Comparison of ENCODE assay signal across 18 mouse cellular contexts in the genomic region with DNA sequence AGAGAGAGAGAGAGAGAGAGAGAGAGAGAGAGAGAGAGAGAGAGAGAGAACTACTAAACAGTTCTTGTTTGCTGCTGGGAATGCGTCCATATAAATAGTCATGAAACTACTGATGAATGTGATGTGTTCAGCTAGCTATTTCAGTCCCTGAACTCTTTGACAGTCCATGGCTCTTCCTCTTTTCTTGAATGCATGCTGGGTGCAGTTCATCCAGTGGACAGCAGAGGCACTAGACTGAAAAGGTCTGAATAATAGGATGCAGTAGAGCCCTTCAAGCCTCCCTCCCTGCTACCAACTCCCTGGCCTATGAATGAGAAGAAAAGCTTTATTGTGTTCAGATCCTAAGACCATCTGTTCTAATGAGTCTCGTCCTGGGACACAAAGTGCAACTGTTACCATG.
A peak's percentile ranks its signal among the peaks of the same experiment; 100 is the strongest.
DNase-seq lines count a peak whose midpoint lies in the region; ATAC-seq and TF ChIP-seq lines count a peak whose summit lies in the region.
"Had no signal": no experiment of that assay in that cellular context is flagged by ENCODE, and none has a peak within 500 bp of the region (broad histone marks: within the 10 kb centered on the region; RNA-seq: fewer than 3 reads in every experiment).

No protein-coding gene starts in this region.

- no peaks in the 10 kb centered on the region for H3K4me1 ChIP-seq in forebrain, postnatal 0 days (ENCODE audit: insufficient read depth)
- no peaks in the 10 kb centered on the region for H3K4me1 ChIP-seq in forebrain, embryonic 14.5 days (ENCODE audit: control insufficient read depth, insufficient read depth, low read length)
- no peaks in the 10 kb centered on the region for H3K4me1 ChIP-seq in liver, postnatal 0 days (ENCODE audit: insufficient read depth)
- H3K4me1 ChIP-seq in liver, embryonic 11.5 days (replicated peaks; ENCODE audit: control insufficient read depth, insufficient read depth, low read length), result no peaks in the 10 kb centered on the region
- H3K4me1 ChIP-seq: embryonic facial prominence, embryonic 15.5 days; forebrain, embryonic 12.5 days; heart, embryonic 12.5 days; limb, embryonic 15.5 days had no signal

- H3K36me3 ChIP-seq in forebrain, postnatal 0 days (ENCODE audit: insufficient read depth), result no peaks in the 10 kb centered on the region
- no peaks in the 10 kb centered on the region for H3K36me3 ChIP-seq in forebrain, embryonic 14.5 days (ENCODE audit: control insufficient read depth, insufficient read depth, low read length)
- H3K36me3 ChIP-seq in liver, postnatal 0 days (replicated peaks; ENCODE audit: insufficient read depth, low read length), result no peaks in the 10 kb centered on the region
- H3K36me3 ChIP-seq in liver, embryonic 11.5 days (ENCODE audit: control insufficient read depth, insufficient read depth, low read length), result no peaks in the 10 kb centered on the region
- H3K36me3 ChIP-seq: embryonic facial prominence, embryonic 15.5 days; forebrain, embryonic 12.5 days; heart, embryonic 12.5 days; limb, embryonic 15.5 days had no signal

- no peaks in the 10 kb centered on the region for H3K27me3 ChIP-seq in forebrain, postnatal 0 days (ENCODE audit: insufficient read depth, low read length)
- no peaks in the 10 kb centered on the region for H3K27me3 ChIP-seq in forebrain, embryonic 14.5 days (replicated peaks; ENCODE audit: control insufficient read depth, insufficient read depth, low read length)
- H3K27me3 ChIP-seq in liver, postnatal 0 days (ENCODE audit: insufficient read depth, low read length), result no peaks in the 10 kb centered on the region
- H3K27me3 ChIP-seq in liver, embryonic 11.5 days (replicated peaks; ENCODE audit: control insufficient read depth, insufficient read depth, low read length), result no peaks in the 10 kb centered on the region
- H3K27me3 ChIP-seq: embryonic facial prominence, embryonic 15.5 days; forebrain, embryonic 12.5 days; heart, embryonic 12.5 days; limb, embryonic 15.5 days had no signal

- H3K27ac ChIP-seq in forebrain, postnatal 0 days (ENCODE audit: low read depth, low read length), result no peak overlapping the region
- H3K27ac ChIP-seq in forebrain, embryonic 14.5 days (ENCODE audit: low read depth, low read length), result no peak overlapping the region
- no peak overlapping the region for H3K27ac ChIP-seq in liver, postnatal 0 days (ENCODE audit: low read depth)
- H3K27ac ChIP-seq in liver, embryonic 11.5 days (ENCODE audit: low read depth, low read length), result no peak overlapping the region
- H3K27ac ChIP-seq: embryonic facial prominence, embryonic 15.5 days; forebrain, embryonic 12.5 days; limb, embryonic 15.5 days had no signal

- ATAC-seq in forebrain, postnatal 0 days, result no peak
- no peak for ATAC-seq in forebrain, embryonic 14.5 days
- no peak for ATAC-seq in liver, postnatal 0 days
- no peak for ATAC-seq in liver, embryonic 11.5 days (replicated peaks; ENCODE audit: low FRiP score)
- ATAC-seq in monocyte, adult 5-6 weeks (replicated peaks; ENCODE audit: insufficient number of reproducible peaks, low FRiP score, low TSS enrichment, poor library complexity, severe bottlenecking), result no peak
- ATAC-seq: intestine, embryonic 16.5 days had no signal

- DNase-seq in forebrain, postnatal 0 days, result no peak
- no peak for DNase-seq in forebrain, embryonic 14.5 days (ENCODE audit: low spot score)
- no peak for DNase-seq in liver, postnatal 0 days
- DNase-seq in liver, embryonic 11.5 days (ENCODE audit: low spot score), result no peak
- peak; percentile 32 for DNase-seq in ES-CJ7 (ENCODE audit: low read depth, low spot score)
- peak; percentile 0 for DNase-seq in c-Kit-positive CD71-positive TER-119-positive erythroid progenitor cells, embryonic 14.5 days (ENCODE audit: low spot score)
- DNase-seq in gastrocnemius, adult 8-10 months (ENCODE audit: low spot score in 2 of 2), result no peak
- DNase-seq: adrenal gland, postnatal 25 days; cerebellum, adult 2 months; lung, postnatal 14 days; right cerebral cortex, postnatal 25 days had no signal

- TF ChIP-seq CTCF in forebrain, postnatal 0 days (IDR thresholded peaks at IDR 0.05; ENCODE audit: low read depth), result peak; percentile 34
- peak; percentile 37; the same call in 1 of the 2 replicates for TF ChIP-seq CTCF in liver, postnatal 0 days (IDR thresholded peaks at IDR 0.05; ENCODE audit: low read depth)

- WGBS in forebrain, postnatal 0 days, result 64% methylated on average over 2 of the region's 2 CpGs
- 65% methylated on average over 2 of the region's 2 CpGs for WGBS in forebrain, embryonic 14.5 days
- 81% methylated on average over 2 of the region's 2 CpGs for WGBS in liver, postnatal 0 days (ENCODE audit: insufficient replicate concordance)
- 78% methylated on average over 2 of the region's 2 CpGs for WGBS in liver, embryonic 11.5 days

- H3K9me3 ChIP-seq in forebrain, postnatal 0 days (ENCODE audit: low read length), result no peaks in the 10 kb centered on the region
- no peaks in the 10 kb centered on the region for H3K9me3 ChIP-seq in forebrain, embryonic 14.5 days (replicated peaks; ENCODE audit: control insufficient read depth, low read length)
- H3K9me3 ChIP-seq in liver, postnatal 0 days (ENCODE audit: low read length), result no peaks in the 10 kb centered on the region
- no peaks in the 10 kb centered on the region for H3K9me3 ChIP-seq in liver, embryonic 11.5 days (ENCODE audit: control insufficient read depth, low read length)
- H3K9me3 ChIP-seq: embryonic facial prominence, embryonic 15.5 days; forebrain, embryonic 12.5 days; heart, embryonic 12.5 days; limb, embryonic 15.5 days had no signal

- H3K9ac ChIP-seq in forebrain, postnatal 0 days, result no peak overlapping the region
- H3K9ac ChIP-seq in forebrain, embryonic 14.5 days (ENCODE audit: low read length), result no peak overlapping the region
- no peak overlapping the region for H3K9ac ChIP-seq in liver, postnatal 0 days (replicated peaks)
- H3K9ac ChIP-seq in liver, embryonic 11.5 days (ENCODE audit: low read depth, low read length), result no peak overlapping the region
- H3K9ac ChIP-seq: embryonic facial prominence, embryonic 15.5 days; forebrain, embryonic 12.5 days; heart, embryonic 12.5 days; limb, embryonic 15.5 days had no signal

- TF ChIP-seq EP300 in liver, postnatal 0 days (IDR thresholded peaks at IDR 0.05; ENCODE audit: low read depth), result no peak

- H3K4me3 ChIP-seq in forebrain, postnatal 0 days (ENCODE audit: low read depth, low read length), result no peak overlapping the region
- no peak overlapping the region for H3K4me3 ChIP-seq in forebrain, embryonic 14.5 days (ENCODE audit: low read depth, low read length)
- H3K4me3 ChIP-seq in liver, postnatal 0 days (ENCODE audit: low read depth, low read length), result no peak overlapping the region
- H3K4me3 ChIP-seq in liver, embryonic 11.5 days (ENCODE audit: low read depth, low read length), result no peak overlapping the region
- H3K4me3 ChIP-seq: embryonic facial prominence, embryonic 15.5 days; forebrain, embryonic 12.5 days; heart, embryonic 12.5 days; limb, embryonic 15.5 days had no signal

- H3K4me2 ChIP-seq in forebrain, postnatal 0 days (ENCODE audit: low read depth), result no peak overlapping the region
- H3K4me2 ChIP-seq in forebrain, embryonic 14.5 days (ENCODE audit: low read length), result no peak overlapping the region
- H3K4me2 ChIP-seq in liver, postnatal 0 days (ENCODE audit: low read depth, low read length), result no peak overlapping the region
- H3K4me2 ChIP-seq in liver, embryonic 11.5 days, result no peak overlapping the region
- H3K4me2 ChIP-seq: embryonic facial prominence, embryonic 15.5 days; forebrain, embryonic 12.5 days; heart, embryonic 12.5 days; limb, embryonic 15.5 days; midbrain, embryonic 11.5 days had no signal

Comparison
In these comparisons a context has a peak if more than half of its experiments do, and no peak if none do; other contexts are left out.
1. DNase-seq: peak in ES-CJ7 (single experiment) and c-Kit-positive CD71-positive TER-119-positive erythroid progenitor cells, embryonic 14.5 days (single experiment); none in forebrain, postnatal 0 days (single experiment), forebrain, embryonic 14.5 days (single experiment), liver, postnatal 0 days (single experiment), liver, embryonic 11.5 days (single experiment) and gastrocnemius, adult 8-10 months (0 of 2).